Mouse (Mus musculus): Measurements from ENCODE around the gene Cyp2ab1.

- TF ChIP-seq CTCF (conservative IDR thresholded peaks at IDR 0.05; ENCODE audit: insufficient read depth, insufficient read length, low read depth, low read length) = no peak
- TF ChIP-seq POLR2A (IDR thresholded peaks at IDR 0.05; ENCODE audit: low read depth, low read length) = no peak
Observed at GRCm38 (mm10) chr16:20316770-20317169, 8.4 kb downstream of the Cyp2ab1 start.
